Mouse (Mus musculus) MEL (cell line): ENCODE results near the gene Prrc2b. TPM values are rescaled to one million over a fixed set of nuclear protein-coding genes. Genes with fewer than 3 reads are reported as not detected.

Source experiments
- DNase-seq: peaks from one replicate; pipeline ENCODE4 v3.0.0; 2011; ENCODE audit warnings: low read depth, low spot score
- H3K27ac ChIP-seq: 2 replicates; pipeline ENCODE4 v1.5.1; 2012; ENCODE audit warnings: low read depth, mild to moderate bottlenecking, control low read depth, low read length, moderate library complexity; ENCODE audit not compliant: control insufficient read depth
- H3K27me3 ChIP-seq, 2 experiments: fragments of 150-350 bp in 1 of 2; sonication (generic) in 1 of 2; 2 replicates each; pipeline ENCODE4 v1.6.1; 2012; ENCODE audit warnings: low read length in 2 of 2, mild to moderate bottlenecking in 2 of 2, improper control_type of control experiment in 1 of 2, moderate library complexity in 1 of 2; ENCODE audit not compliant: insufficient read depth in 2 of 2, control insufficient read depth in 1 of 2
- H3K36me3 ChIP-seq, 2 experiments: 2 replicates each; pipeline ENCODE4 v1.6.1; 2012 to 2014; ENCODE audit warnings: low read length in 2 of 2, improper control_type of control experiment in 1 of 2, inconsistent platforms in 1 of 2, mild to moderate bottlenecking in 1 of 2; ENCODE audit not compliant: insufficient read depth in 2 of 2, control insufficient read depth in 1 of 2
- H3K4me1 ChIP-seq, 2 experiments: fragments of 150-350 bp in 1 of 2; sonication (generic) in 1 of 2; 2 replicates each; pipeline ENCODE4 v1.6.1; 2012; ENCODE audit warnings: low read length in 2 of 2, improper control_type of control experiment in 1 of 2, mild to moderate bottlenecking in 1 of 2; ENCODE audit not compliant: insufficient read depth in 2 of 2, control insufficient read depth in 1 of 2
- H3K4me3 ChIP-seq, 2 experiments: fragments of 150-350 bp in 1 of 2; sonication (generic) in 1 of 2; 2 replicates each; pipeline ENCODE4 v1.5.1; 2012; ENCODE audit warnings: low read depth in 2 of 2, low read length in 2 of 2, mild to moderate bottlenecking in 2 of 2, moderate library complexity in 2 of 2, control low read depth in 1 of 2, improper control_type of control experiment in 1 of 2; ENCODE audit not compliant: control insufficient read depth in 1 of 2, insufficient read depth in 1 of 2
- H3K79me2 ChIP-seq: 2 replicates; pipeline ENCODE4 v1.6.1; 2012; ENCODE audit warnings: mild to moderate bottlenecking, low read length, moderate library complexity; ENCODE audit not compliant: control insufficient read depth, poor library complexity, insufficient read depth
- H3K9ac ChIP-seq: 2 replicates; pipeline ENCODE4 v1.6.1; 2012; ENCODE audit warnings: low read depth, mild to moderate bottlenecking, control low read depth, low read length, moderate library complexity; ENCODE audit not compliant: control insufficient read depth, poor library complexity, severe bottlenecking
- H3K9me3 ChIP-seq: fragments of 150-350 bp; sonication (generic); replicated peaks from 2 replicates; pipeline ENCODE4 v1.6.1; 2012; ENCODE audit warnings: mild to moderate bottlenecking, low read length, improper control_type of control experiment, moderate library complexity; ENCODE audit not compliant: insufficient read depth
- BHLHE40 ChIP-seq: IDR thresholded peaks from 2 replicates; pipeline ENCODE4 v1.6.1; 2012; ENCODE audit warnings: low read depth, mild to moderate bottlenecking, inconsistent platforms, low read length, improper control_type of control experiment, borderline replicate concordance
- CHD1 ChIP-seq: IDR thresholded peaks from 2 replicates; pipeline ENCODE4 v1.6.1; 2012; ENCODE audit warnings: low read depth, mild to moderate bottlenecking, inconsistent platforms, low read length, improper control_type of control experiment
- CHD2 ChIP-seq: IDR thresholded peaks from 2 replicates; pipeline ENCODE4 v1.6.1; 2011; ENCODE audit warnings: low read length, improper control_type of control experiment
- CTCF ChIP-seq, 3 experiments: IDR thresholded peaks in 2 of 3; conservative IDR thresholded peaks in 1 of 3; 2 replicates each; pipeline ENCODE4 v1.5.1; 2011 to 2012; ENCODE audit warnings: low read length in 3 of 3, low read depth in 2 of 3, mild to moderate bottlenecking in 2 of 3, improper control_type of control experiment in 1 of 3, inconsistent platforms in 1 of 3, mixed read lengths in 1 of 3, moderate library complexity in 1 of 3; ENCODE audit not compliant: control insufficient read depth in 1 of 3, insufficient read depth in 1 of 3, poor library complexity in 1 of 3, severe bottlenecking in 1 of 3
- E2F4 ChIP-seq: IDR thresholded peaks from 2 replicates; pipeline ENCODE4 v1.6.1; 2011; ENCODE audit warnings: low read depth, low read length, improper control_type of control experiment, borderline replicate concordance
- ETS1 ChIP-seq: IDR thresholded peaks from 2 replicates; pipeline ENCODE4 v1.6.1; 2012; ENCODE audit warnings: low read depth, mild to moderate bottlenecking, inconsistent platforms, low read length, improper control_type of control experiment, moderate library complexity
- GABPA ChIP-seq: IDR thresholded peaks from 2 replicates; pipeline ENCODE4 v1.6.1; 2012; ENCODE audit warnings: low read depth, mild to moderate bottlenecking, inconsistent platforms, low read length, improper control_type of control experiment, moderate library complexity
- HCFC1 ChIP-seq: IDR thresholded peaks from 2 replicates; pipeline ENCODE4 v1.6.1; 2012; ENCODE audit warnings: low read depth, mild to moderate bottlenecking, inconsistent platforms, low read length, improper control_type of control experiment, moderate library complexity
- JUND ChIP-seq: IDR thresholded peaks from 2 replicates; pipeline ENCODE4 v1.6.1; 2011; ENCODE audit warnings: low read depth, mild to moderate bottlenecking, improper control_type of control experiment, low read length
- MEF2A ChIP-seq: IDR thresholded peaks from 2 replicates; pipeline ENCODE4 v1.6.1; 2014; ENCODE audit warnings: low read depth, mild to moderate bottlenecking, inconsistent platforms, low read length, improper control_type of control experiment; ENCODE audit not compliant: poor library complexity, insufficient replicate concordance, severe bottlenecking; ENCODE audit errors: extremely low read depth
- MXI1 ChIP-seq: IDR thresholded peaks from 2 replicates; pipeline ENCODE4 v1.6.1; 2011; ENCODE audit warnings: mild to moderate bottlenecking, low read depth, low read length, improper control_type of control experiment
- MYC ChIP-seq: IDR thresholded peaks from 2 replicates; pipeline ENCODE4 v1.6.1; 2011; ENCODE audit warnings: low read depth, mild to moderate bottlenecking, low read length, improper control_type of control experiment, moderate library complexity
- NRF1 ChIP-seq: IDR thresholded peaks from 2 replicates; pipeline ENCODE4 v1.6.1; 2014; ENCODE audit warnings: low read depth, mild to moderate bottlenecking, inconsistent platforms, low read length, improper control_type of control experiment, moderate library complexity; ENCODE audit not compliant: poor library complexity, insufficient read depth, severe bottlenecking
- POLR2AphosphoS5 ChIP-seq: IDR thresholded peaks from 2 replicates; pipeline ENCODE4 v1.6.1; 2012; ENCODE audit warnings: low read depth, borderline replicate concordance, mild to moderate bottlenecking, inconsistent platforms, low read length, moderate library complexity, mixed read lengths
- RAD21 ChIP-seq: IDR thresholded peaks from 2 replicates; pipeline ENCODE4 v1.6.1; 2011; ENCODE audit warnings: mild to moderate bottlenecking, low read depth, low read length, improper control_type of control experiment
- SIN3A ChIP-seq: IDR thresholded peaks from 2 replicates; pipeline ENCODE4 v1.6.1; 2012; ENCODE audit warnings: low read length, improper control_type of control experiment, inconsistent platforms
- SMC3 ChIP-seq: IDR thresholded peaks from 2 replicates; pipeline ENCODE4 v1.6.1; 2011; ENCODE audit warnings: low read depth, low read length, improper control_type of control experiment
- TAL1 ChIP-seq: IDR thresholded peaks from 2 replicates; pipeline ENCODE4 v1.6.1; 2012; ENCODE audit warnings: mild to moderate bottlenecking, inconsistent platforms, low read length, moderate library complexity, mixed read lengths
- TBP ChIP-seq: IDR thresholded peaks from 2 replicates; pipeline ENCODE4 v1.8.0; 2011; ENCODE audit warnings: low read depth, low read length, improper control_type of control experiment
- USF1 ChIP-seq: IDR thresholded peaks from 2 replicates; pipeline ENCODE4 v1.6.1; 2014; ENCODE audit warnings: low read depth, mild to moderate bottlenecking, inconsistent platforms, low read length, improper control_type of control experiment, moderate library complexity
- ZKSCAN1 ChIP-seq: IDR thresholded peaks from 2 replicates; pipeline ENCODE4 v1.6.1; 2012; ENCODE audit warnings: low read depth, mild to moderate bottlenecking, inconsistent platforms, low read length, improper control_type of control experiment, moderate library complexity
- ZMIZ1 ChIP-seq: IDR thresholded peaks from 2 replicates; pipeline ENCODE4 v1.6.1; 2012; ENCODE audit warnings: low read depth, mild to moderate bottlenecking, inconsistent platforms, low read length, improper control_type of control experiment, moderate library complexity
- ZNF384 ChIP-seq: IDR thresholded peaks from 2 replicates; pipeline ENCODE4 v1.6.1; 2012; ENCODE audit warnings: low read depth, mild to moderate bottlenecking, inconsistent platforms, low read length, improper control_type of control experiment
- polyA plus RNA-seq, 2 experiments: library from polyadenylated mRNA; stranded (reverse) in 1 of 2; unstranded in 1 of 2; fragments of >175 nt in 1 of 2; fragments of >200 nt in 1 of 2; gene quantifications; 2 replicates each; pipeline versions ENCODE4 v1.2.1 to v1.2.4; 2012; ENCODE audit warnings: low replicate concordance in 2 of 2, low read depth in 1 of 2; ENCODE audit not compliant: insufficient read length in 2 of 2, insufficient read depth in 1 of 2, missing spikeins in 1 of 2
- total RNA-seq: library from RNA; depleted of rRNA; stranded (reverse); fragments of 300-350 nt; gene quantifications from 2 replicates; pipeline ENCODE4 v1.2.3, GENCODE M21; 2012

Prrc2b gene
- total and polyA plus RNA-seq, 3 experiments = 14.8 to 42.9 (median 42.2) TPM

GRCm38 (mm10) chr2:32190620-32191019, 39.7 kb downstream of the Prrc2b start (continued):
- no peak for TF ChIP-seq TBP

GRCm38 (mm10) chr2:32191872-32192507, 41.1 kb downstream of the Prrc2b start:
- no peak overlapping the region for H3K9ac ChIP-seq
- no peak overlapping the region for H3K27ac ChIP-seq
- TF ChIP-seq RAD21 (peak; percentile 19), CHD2 (no peak), BHLHE40 (no peak), CTCF (IDR thresholded peaks at IDR 0.05 in 2 of 3, conservative IDR thresholded peaks at IDR 0.05 in 1 of 3; ENCODE audit: control insufficient read depth in 1 of 3, insufficient read depth in 1 of 3, low read depth in 2 of 3, low read length in 3 of 3, poor library complexity in 1 of 3, severe bottlenecking in 1 of 3) (peak; percentile 23 to 76 (median 49); a peak in 5 of 6 replicates), ZNF384 (peak; percentile 73), TBP (no peak), SMC3 (peak; percentile 56)
- TF ChIP-seq, all 39 proteins: peak for 4
- H3K9me3 ChIP-seq = no peaks in the 10 kb centered on the region
- no peaks in the 10 kb centered on the region for H3K27me3 ChIP-seq
- H3K79me2 ChIP-seq = no peaks in the 10 kb centered on the region
- H3K4me1 ChIP-seq = no peaks in the 10 kb centered on the region
- H3K36me3 ChIP-seq = peaks cover 0 to 24% of the 10 kb centered on the region in 2 experiments; a peak in 2 of 4 replicates
- no peak overlapping the region for H3K4me3 ChIP-seq
- DNase-seq = peak; percentile 38

- Histone ChIP-seq H3K36me3 (peaks cover 0 to 27% of the 10 kb centered on the region in 2 experiments; a peak in 2 of 4 replicates), H3K4me1 (no peaks in the 10 kb centered on the region), H3K9me3 (no peaks in the 10 kb centered on the region), H3K27ac (no peak overlapping the region), H3K4me3 (no peak overlapping the region), H3K9ac (no peak overlapping the region), H3K79me2 (no peaks in the 10 kb centered on the region), H3K27me3 (no peaks in the 10 kb centered on the region)
- DNase-seq = no peak
- TF ChIP-seq SMC3 (no peak), ZKSCAN1 (no peak), MYC (no peak), CHD1 (no peak)
These were observed 48.1 kb downstream of the Prrc2b start for GRCm38 (mm10) chr2:32198977-32199376.

GRCm38 (mm10) chr2:32200033-32200432, 49.2 kb downstream of the Prrc2b start:
- no peak for DNase-seq
- Histone ChIP-seq H3K4me1 (no peaks in the 10 kb centered on the region), H3K9ac (no peak overlapping the region), H3K4me3 (no peak overlapping the region), H3K79me2 (no peaks in the 10 kb centered on the region), H3K27me3 (no peaks in the 10 kb centered on the region), H3K9me3 (no peaks in the 10 kb centered on the region), H3K36me3 (peaks cover 0 to 24% of the 10 kb centered on the region in 2 experiments; a peak in 2 of 4 replicates), H3K27ac (no peak overlapping the region)
- TF ChIP-seq CHD2 = no peak
- no peak for TF ChIP-seq ZMIZ1
- TF ChIP-seq NRF1 = no peak
- no peak for TF ChIP-seq GABPA
- TF ChIP-seq JUND = no peak
- TF ChIP-seq E2F4 = no peak
- TF ChIP-seq MXI1 = no peak
- no peak for TF ChIP-seq SMC3
- no peak for TF ChIP-seq CHD1
- no peak for TF ChIP-seq HCFC1
- TF ChIP-seq USF1 = no peak
- TF ChIP-seq SIN3A = no peak
- no peak for TF ChIP-seq ETS1
- no peak for TF ChIP-seq POLR2AphosphoS5
- TF ChIP-seq TAL1 = no peak
- TF ChIP-seq MEF2A = no peak
